Mouse (Mus musculus): ENCODE data around the gene Myo18a.
A peak's percentile ranks its signal among the peaks of the same experiment; 100 is the strongest.

The Myo18a gene

GRCm38 (mm10) chr11:77873116-77873515, 110.1 kb downstream of the Myo18a start:
- DNase-seq, result no peak

GRCm38 (mm10) chr11:77874685-77875231, 111.7 kb downstream of the Myo18a start:
- DNase-seq, result no peak

DNA sequence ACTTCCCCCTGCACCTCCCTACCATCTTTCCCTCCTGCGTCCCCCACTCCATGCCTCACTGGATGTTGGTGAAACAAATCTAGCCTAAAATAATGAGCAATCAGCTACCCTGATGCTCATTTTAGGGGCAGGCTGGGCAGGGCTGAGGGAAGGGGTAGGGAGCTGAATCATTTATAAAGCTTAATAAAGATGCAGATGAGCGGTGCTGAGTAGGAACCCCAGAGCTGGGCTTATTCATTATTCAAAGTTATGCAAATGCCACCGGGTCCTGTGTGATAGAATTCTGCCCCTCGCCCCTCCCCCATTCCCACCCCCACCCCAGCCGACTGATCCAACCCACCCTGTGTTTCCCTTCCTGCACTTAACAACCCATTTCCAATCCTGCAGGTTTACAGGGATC, 112.2 kb downstream of the Myo18a start:
- no peak for DNase-seq

DNA sequence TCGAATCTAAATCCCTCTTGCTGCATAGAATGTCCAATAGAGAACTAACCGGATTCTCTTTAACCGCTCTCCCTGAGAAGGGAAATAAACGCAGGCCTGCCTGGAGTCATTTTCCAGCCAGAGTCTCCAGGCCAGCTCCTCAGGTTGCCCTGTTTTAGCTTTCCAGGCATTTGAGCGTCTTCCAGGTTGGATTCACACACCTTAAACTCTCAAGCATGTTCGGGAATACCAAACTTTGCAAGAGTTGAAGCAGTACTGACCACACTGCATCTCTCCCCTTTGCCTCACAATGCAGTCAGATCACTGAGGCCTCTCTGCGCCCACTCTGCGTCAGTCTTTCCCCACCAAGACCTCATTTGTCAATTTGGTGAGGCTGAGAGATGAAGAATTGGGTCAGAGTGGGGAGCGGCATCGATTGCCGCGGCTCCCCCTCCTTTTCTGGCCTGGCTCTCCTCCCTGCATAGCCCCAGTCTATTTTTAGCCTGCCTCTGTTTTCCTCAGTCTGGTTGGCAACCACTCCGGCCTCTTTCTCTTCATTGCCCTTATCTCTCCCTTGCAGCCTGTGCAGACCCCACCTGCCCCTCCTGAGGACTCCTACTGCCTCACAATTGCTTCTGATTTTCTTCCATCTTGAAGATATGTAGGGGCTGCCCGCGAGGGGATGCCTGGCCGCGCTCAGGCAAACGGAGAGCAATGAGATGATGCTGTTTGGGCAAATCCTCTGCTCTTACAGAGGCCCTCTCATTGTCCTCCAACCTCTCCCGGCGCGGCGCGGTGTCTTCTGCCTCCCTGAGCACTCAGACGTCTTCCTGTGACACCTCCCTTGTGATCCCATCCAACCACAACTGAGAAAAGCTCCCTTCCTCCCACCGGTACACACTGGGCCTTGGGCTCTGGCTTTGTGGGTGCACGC, 113.1 kb downstream of the Myo18a start:
- peak; percentile 79 to 80 for DNase-seq

DNA sequence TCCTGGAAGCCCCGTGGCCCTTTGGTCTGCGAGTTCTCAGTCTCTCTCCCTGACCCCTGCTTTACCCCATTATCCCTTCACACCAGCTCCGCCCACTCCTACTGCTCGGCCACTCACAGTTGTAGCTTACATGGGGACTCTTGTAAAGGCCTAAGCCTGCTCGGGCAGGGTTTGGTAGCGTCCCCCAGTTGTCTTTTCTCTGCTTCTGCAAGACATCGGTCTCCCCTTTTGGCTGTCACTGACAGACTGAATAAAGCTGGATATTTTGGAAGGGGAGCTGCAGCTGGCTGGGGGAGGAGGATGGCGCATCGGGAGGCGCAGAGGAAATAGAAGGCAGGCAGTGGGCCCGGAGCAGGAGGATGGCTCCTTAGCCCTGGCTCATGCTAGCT, 113.7 kb downstream of the Myo18a start:
- no peak for DNase-seq

DNA sequence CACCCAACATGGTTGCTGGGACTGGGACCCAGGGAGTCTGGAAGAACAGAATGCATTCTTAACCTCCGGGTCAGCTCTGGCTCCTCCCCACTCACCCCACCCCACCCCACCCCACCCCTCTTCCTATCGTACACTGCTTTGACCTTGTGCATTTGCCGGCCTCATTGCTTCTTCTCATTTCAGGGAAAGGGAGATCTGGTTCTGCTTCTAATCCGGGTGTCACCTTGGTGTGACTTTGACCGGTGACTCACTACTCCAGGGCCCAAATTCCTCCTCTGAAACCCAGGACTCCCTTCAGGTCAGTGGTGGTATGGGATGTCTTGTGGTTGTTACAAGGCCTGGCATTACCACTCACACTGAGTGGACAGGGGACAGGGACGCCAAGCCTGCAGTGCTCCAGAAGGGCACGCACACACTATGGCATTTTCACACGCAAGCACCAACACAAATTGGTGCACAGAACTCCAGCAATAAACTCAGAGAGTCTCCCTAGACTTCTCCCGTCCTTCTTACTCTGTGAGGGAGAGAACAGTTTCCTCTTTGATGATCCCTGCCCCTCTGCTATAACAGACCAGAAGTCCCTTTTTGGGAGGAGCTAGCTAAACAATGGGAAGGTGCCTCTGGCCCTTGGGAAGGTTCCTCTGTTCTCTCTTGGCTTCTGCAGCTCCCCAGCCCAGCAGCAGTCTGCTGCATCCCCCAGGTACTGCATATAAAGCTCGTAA, 121.6 kb downstream of the Myo18a start:
- no peak for DNase-seq

DNA sequence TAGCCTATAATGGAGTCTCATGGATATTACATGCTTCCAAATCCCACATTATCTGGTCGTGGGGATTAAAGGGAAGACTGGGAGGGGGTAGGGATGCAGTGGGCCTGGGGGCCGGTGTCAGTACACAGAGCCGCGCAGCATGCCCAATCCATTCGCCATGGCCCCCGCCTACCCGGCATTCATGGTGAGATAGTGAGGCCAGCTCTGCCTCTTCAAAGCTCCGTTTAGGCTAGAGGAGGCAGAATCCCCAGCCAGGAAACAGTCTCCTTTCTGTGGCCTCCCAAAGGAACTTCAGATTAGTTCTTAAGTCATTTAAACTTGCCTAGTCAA, 122.2 kb downstream of the Myo18a start:
- DNase-seq, result no peak

- DNase-seq, result peak; percentile 51 to 66
Observed at GRCm38 (mm10) chr11:77887373-77887960, 124.4 kb downstream of the Myo18a start.

- DNase-seq, result no peak
Observed at GRCm38 (mm10) chr11:77888846-77889245, 125.8 kb downstream of the Myo18a start.

GRCm38 (mm10) chr11:77889484-77889883, 126.4 kb downstream of the Myo18a start:
- no peak for DNase-seq

DNA sequence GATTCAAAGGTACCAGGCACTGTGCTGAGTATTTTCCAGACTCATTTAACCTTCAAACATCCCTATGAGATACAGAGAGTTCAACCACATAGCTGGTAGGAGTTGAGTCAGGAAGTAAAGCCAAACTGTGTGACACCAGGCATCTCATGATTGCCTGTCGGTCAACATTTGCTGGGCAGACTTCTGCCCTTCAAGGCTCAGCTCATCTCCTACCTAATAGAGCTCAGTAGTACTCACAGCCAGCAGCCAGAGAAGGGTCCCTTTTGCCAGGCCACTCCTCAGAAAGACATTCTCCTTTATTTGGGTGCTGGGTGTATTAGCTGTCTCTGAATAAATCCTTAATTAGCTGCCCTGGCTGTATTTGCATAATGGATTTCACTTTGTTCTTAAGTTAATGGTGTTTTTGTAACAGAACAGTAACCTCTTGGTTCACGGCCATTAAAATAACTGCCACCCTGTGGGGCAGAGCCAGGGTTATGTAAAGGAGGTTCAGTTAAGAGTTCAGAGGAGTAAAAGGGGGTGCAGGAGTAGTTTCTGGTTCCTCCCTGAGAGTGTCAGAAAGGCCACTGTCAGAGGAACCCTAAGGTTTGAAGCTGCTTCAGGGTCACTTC, 127.7 kb downstream of the Myo18a start:
- DNase-seq, result no peak

DNA sequence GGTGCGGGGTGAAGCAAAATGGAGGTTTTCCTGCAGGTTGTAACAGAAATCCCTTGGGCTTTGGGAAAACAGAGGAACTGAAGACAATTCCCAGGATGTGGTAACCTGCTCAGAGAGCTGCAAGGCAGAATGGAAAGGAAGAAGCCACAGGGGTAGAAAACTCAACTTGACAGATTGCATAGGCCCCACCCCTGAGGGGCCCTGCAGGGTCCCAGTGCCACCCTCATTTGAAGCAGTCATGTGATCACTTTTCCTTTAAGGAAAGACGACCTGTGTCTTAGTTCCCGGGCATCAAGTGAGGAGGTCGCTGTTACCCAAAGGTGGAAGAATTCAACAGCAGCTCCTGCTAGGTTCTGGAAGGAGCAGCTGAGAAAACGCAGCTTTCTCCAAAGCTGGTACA, 129.8 kb downstream of the Myo18a start:
- DNase-seq, result no peak

- no peak for DNase-seq
Observed at GRCm38 (mm10) chr11:77893283-77893682, 130.2 kb downstream of the Myo18a start.

- DNase-seq, result peak; percentile 89 to 93
Observed at GRCm38 (mm10) chr11:77893787-77894718, 131.0 kb downstream of the Myo18a start, which contains the start of gene Pipox. Pipox (minus strand) TSS chr11:77894096.

DNA sequence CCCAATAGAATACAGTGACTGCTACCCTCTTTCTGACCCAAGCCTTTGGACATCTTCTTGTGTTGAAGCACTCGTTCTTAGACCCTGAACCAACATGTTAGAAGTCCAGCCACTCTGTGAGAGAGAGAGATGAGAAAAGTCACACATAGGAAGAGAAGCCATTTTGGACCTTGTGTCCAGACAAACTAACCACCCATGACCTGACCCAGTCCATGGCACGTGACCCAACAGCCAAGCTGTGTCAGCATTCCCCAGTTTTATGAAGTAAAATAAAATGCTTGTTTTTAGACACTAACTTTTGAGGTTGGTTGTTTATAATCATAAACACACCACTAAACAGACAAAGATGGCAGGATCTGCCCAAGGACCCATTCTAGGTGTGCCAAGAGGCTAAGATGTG, 131.9 kb downstream of the Myo18a start:
- DNase-seq, result no peak

- DNase-seq, result peak; percentile 74 to 78
Observed at GRCm38 (mm10) chr11:77896011-77896410, 133.0 kb downstream of the Myo18a start.

GRCm38 (mm10) chr11:77896480-77896819, 133.4 kb downstream of the Myo18a start:
- DNase-seq, result no peak

DNA sequence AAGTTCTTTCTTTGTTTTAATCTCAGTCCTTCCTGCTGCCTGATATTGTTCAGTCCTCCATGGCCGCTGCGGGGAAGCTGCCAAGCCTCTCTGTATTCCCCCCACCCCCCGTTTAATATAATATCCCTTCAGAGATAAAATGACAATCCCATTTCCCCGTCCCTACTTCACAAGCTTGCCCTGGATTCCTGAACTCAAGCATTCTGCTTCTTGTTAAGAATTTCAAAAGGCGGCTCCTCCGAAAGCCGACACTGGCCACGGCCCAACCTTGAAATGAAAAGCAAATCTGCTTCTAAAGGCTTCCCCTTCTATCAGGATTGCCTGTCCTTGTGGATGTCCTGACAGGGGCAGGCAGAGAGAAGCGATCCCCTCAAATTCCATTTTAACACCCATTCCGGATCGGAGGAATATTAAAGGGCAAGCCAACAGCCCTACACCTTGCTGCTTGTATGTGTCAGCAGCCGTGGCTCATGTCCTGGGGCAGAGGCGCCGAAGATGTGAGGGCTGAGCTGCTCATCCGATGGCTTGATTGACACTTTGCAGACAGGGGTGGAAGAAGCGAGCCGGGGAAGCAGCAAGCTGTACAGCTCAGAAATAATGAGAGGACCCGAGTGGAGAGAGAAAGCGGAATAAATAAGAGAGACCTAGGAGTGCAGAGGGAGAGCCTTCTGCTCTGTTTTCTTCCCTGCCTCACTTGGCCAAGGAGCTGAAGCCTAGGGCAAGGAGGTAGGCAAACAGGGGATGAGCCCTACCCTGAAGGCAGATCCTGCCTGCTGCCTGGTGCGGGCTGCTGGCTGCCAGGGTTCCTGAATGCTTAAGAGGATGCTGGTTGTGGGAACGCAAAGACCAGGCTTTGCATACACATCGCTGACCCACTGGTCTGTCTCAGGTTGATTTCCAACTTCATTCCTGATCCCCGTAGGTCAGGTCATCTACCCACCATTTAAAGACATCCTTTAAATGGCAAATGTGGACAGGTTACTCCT, 134.1 kb downstream of the Myo18a start:
- DNase-seq, result peak; percentile 56 to 71

DNA sequence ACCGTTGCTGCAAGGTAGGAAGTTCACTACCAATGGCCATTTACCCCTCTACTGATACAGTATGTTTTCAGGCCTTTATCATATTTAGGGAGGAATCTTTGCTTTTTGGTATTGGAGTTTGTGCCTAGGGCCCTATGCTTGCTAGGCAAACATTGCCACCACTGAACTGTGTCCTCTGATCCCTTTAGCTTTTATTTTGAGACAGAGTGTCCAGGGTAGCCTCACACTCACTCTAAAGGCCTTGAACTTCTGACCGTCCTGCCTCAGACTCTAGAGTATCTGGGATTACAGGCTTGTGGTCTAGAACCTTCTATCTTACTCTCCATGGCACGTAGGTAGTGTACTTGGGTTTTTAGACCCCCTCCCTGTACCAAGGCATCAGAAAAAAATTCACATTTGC, 137.1 kb downstream of the Myo18a start:
- DNase-seq, result no peak

DNA sequence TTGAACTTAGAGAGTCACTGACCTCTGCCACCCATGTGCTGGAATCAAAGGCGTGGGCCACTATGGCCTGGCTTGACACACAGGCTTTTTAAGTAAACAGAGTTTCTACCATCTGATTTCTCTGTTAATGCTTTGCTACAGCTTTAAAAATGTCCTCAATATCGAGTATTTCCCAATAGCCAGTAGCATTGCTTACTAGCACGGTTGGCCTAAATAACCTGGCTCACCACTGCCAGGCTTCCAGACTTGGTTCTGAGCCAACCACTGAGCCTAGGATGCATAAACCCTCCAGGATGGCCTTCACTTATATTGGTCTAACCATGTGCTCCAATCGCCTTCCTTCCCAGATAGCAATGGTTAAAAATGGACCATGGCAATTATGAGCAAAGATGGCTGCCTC, 137.7 kb downstream of the Myo18a start:
- DNase-seq, result peak in 1 of 2 experiments; percentile 52

GRCm38 (mm10) chr11:77901366-77901765, 138.3 kb downstream of the Myo18a start:
- peak in 1 of 2 experiments; percentile 18 for DNase-seq
